Mouse (Mus musculus): ENCODE data around the gene Fem1b.
A peak's percentile ranks its signal among the peaks of the same experiment; 100 is the strongest.

The Fem1b gene

DNA sequence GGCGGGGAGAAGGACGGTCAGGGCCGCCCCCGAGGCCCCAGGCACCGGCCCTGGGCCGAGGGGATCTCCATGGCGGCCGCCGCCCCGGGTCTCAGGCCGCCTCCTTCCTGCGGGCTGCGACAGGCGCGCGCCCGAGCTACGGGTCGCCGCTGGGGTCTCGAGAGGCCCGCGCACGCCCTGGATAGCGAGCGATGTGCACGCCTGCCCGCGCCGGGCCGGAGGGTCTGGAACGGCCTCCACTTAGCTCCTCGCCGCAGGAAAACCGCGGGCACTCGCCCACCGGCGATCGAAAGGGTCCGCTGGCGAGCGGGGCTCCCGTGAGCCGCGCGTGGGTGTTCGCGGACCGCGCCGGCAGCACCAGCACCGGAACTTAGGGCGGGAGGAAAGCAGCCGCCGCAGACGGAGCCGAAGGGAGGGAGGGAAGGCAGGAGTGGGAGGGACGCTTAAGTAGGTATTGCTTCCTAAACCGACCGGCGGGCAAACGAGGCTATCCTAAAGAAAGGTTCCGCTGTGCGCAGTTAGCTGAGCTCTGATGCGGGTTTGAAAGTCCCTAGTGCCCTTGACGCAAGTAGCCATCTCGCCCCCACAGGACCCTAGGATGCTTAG lies at the start of gene Fem1b:
Fem1b (minus strand) TSS at position 419 of the 606 bp plus-strand sequence.
- DNase-seq: peak; percentile 97

DNA sequence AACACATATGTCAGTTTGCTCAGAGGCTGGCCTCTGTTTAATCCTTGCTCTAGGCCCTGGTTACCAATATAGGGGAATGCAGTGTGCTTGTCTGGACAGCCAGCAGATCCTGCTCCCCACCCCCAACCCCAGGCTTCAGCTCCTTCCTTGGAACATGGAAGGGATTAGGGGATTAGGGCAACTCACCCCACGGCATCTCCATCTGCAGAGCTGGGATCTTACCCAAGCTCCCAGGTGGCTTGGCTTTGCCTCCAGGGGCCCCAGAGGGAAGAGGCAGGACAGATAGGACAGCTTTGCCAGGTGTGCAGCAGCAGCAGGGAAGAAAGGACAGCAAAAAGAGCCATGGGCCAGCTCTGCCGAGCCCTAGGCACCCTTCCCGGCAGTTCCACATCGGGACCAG lies 49.1 kb upstream of the Fem1b start:
- peak; percentile 59 for DNase-seq

- DNase-seq: peak; percentile 27
Measured at GRCm38 (mm10) chr9:62860102-62860501, 48.4 kb upstream of the Fem1b start.

- peak; percentile 58 for DNase-seq
Measured at GRCm38 (mm10) chr9:62858266-62859019, 46.7 kb upstream of the Fem1b start.

GRCm38 (mm10) chr9:62857719-62858261 lies 46.1 kb upstream of the Fem1b start, which contains the start of gene Calml4:
Calml4 (plus strand) TSS chr9:62858080.
- peak; percentile 63 for DNase-seq

DNA sequence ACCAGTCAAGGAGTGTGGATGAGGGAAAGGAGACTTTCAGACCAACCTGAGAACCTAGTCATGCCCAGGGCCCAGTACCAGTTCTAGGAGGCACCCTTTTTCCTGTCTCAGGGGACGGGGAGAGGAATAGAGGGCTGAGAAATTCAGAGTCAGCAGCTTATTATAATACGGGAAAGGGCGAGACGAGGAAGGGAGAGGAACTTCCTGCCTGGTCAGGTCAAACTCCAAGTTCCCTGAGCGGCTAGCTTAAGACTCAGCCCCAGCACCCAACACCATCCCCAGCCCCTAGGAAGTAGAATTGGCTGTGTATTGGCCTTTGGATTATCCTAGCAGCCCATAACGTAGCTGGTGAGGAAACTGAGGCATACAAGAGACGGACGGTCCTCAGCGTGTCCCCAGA lies 45.5 kb upstream of the Fem1b start:
- no peak for DNase-seq

DNA sequence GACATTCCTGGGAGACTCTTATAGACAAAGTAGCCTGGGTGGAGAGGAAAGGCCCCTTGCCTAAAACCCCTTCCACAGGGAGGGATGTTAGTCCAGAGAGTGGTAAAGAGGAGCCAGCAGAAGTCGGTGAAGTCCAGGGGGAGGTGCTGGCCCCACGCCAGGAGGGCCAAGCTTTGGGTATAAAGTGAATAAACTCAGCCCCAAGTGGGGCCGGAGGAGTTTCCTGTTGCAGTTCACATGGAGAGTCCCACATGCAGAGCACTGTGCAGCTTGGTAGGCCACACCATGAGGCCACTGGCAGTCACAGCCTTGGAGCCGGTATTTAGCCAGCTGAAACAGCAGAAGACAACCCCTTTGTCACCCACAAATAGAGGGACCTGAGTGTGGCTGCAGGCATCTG lies 42.7 kb upstream of the Fem1b start:
- DNase-seq: no peak

GRCm38 (mm10) chr9:62851571-62851970 lies 39.8 kb upstream of the Fem1b start:
- no peak for DNase-seq

DNA sequence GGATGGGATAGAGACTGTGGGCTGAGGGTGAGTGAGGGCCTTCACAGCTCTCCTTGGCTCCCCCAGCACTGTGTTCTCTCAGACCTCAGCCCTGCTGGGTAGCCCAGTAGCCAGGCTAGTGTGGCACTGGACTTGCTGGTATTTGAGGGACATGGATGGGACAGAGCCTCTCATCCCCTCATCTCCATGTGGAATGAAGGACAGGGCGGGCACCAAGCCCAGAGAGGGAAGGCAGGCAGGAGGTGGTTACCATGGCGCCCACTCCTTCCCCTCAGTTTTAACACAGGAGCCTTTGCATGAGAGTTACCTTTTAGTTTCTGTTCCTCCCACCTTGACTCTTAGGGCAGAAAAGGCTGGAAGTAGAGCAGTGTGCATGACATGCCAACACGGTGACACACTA lies 36.9 kb upstream of the Fem1b start:
- DNase-seq: no peak

- DNase-seq: peak; percentile 92
Measured at GRCm38 (mm10) chr9:62847694-62848093, 36.0 kb upstream of the Fem1b start.

- no peak for DNase-seq
Measured at GRCm38 (mm10) chr9:62844461-62844860, 32.7 kb upstream of the Fem1b start.

DNA sequence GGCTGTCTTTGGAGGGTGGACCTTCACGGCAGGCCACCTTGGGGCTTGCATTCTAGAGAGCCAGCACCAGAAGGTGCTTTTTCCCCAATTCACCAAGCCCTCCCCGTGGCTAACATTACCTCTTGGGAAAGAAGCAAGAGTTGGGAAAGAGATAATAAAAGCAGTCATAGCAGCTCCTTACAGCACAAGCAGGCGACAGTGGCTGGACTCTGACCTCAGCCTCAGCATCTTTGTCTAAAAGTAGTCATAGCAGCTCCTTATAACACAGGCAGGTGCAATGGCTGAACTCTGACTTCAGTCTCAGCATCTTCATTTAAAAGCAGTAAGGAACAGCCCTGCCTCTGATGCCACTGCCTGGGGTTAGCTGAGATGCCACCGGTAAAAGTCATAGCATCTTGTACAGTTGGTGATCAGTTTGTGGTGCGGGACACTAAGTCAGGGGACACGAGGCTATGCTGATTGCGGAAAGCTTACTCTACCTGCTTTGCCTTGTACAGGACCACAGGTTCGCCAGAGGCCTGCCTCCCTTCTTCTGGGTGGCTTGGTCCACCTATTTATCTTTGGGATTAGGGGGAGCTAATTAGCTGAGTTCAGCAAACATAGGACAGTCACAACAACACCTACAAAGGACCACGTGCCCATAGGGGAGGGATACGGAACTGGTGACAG lies 31.8 kb upstream of the Fem1b start:
- DNase-seq: no peak

- peak; percentile 61 for DNase-seq
Measured at GRCm38 (mm10) chr9:62839172-62839770, 27.5 kb upstream of the Fem1b start.

- peak; percentile 95 for DNase-seq
Measured at GRCm38 (mm10) chr9:62838506-62839171, 26.9 kb upstream of the Fem1b start, which contains the start of gene Cln6. Cln6 (plus strand) TSS chr9:62838785.

- no peak for DNase-seq
Measured at GRCm38 (mm10) chr9:62838146-62838505, 26.4 kb upstream of the Fem1b start.

GRCm38 (mm10) chr9:62837611-62838010 lies 25.9 kb upstream of the Fem1b start:
- DNase-seq: no peak

DNA sequence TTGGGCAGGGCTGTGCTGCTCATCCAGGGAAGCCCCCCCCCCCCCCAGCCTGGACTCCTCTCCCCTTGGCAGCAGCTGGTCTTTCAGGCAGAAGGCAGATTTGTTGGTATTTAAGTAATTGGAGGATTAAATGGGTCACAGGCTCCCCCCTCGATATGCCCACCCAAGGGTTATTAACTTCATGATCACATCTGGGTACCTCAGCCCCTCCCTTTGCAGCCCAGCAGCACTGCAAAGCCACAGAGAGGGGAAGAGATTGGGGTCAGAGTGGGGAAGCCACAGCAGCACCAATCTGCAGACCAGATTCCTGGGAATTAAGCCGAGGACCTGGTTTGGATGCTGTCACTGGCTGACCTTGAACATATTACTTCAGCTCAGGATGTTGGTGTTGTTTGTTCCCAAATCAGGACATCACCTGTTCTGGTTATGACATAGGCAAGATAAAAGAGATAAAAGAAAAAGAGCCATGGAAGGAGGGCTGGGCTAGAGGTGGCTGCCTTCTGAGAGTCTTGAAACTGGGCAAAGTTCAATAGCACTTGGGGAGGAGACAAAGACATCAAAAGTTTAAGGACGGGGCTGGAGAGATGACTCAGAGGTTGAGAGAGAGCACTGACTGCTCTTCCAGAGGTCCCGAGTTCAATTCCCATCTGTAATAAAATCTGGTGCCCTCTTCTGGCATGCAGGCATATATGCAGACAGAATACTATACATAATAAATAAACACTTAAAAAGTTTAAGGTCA lies 24.1 kb upstream of the Fem1b start:
- DNase-seq: peak; percentile 88

DNA sequence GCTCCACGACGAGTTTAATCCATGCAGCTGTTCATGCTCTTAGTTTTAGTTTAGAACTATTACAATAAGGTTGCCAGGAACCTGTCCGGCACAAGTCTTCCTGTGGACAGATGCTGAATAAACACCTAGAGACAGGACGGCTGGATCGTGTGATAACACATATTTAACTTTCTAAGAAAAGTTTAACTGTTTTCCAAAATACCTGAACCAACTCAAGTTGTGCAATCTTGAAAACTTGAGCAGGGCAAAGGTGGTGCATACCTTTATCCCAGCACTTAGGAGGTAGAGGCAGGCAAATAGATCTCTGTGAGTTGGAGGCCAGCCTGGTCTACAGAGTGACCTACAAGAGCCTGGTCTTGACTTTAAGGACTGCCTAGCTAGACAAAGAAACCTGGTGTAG lies 23.2 kb upstream of the Fem1b start:
- no peak for DNase-seq

DNA sequence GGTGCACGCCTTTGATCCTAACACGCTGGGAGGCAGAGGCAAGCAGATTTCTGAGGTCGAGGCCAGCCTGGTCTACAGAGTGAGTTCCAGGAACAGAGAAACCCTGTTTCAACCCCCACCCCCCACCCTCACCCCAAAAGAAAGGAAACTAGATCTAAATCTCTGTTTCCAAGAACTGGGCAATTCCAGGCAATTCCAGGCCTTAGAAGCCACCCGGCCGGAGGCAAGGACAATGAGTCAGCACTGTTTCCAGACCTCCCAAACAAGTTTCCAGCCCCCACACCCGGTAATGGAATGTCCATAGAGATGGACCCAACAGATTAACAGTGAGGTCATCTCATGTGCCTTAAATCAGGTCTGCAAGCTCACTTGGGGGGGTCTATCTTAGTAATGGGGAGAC lies 18.1 kb upstream of the Fem1b start:
- DNase-seq: no peak

DNA sequence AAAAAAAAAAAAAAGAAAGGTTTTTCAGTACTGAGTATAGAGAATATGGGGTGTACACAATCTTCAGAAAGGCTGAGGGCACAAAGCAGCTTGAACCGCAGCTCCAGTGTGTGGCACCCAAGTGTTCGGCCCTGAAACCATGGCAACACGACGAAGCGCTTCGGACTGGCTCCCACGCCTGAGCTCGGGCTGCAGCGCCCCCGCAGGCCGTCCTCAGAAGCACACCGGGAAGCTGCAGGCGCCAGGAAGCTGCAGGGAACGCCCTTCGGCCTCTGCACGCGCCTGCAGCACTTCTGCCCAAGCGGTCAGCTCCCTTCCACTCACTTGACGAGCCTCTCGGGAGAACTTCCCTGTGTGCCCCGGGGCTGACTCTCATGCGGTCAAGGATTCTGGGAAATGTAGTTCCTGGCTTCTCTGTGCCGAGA lies 16.9 kb upstream of the Fem1b start:
- peak; percentile 98 for DNase-seq

GRCm38 (mm10) chr9:62827939-62828652 lies 16.4 kb upstream of the Fem1b start:
- DNase-seq: peak; percentile 75

Data from retina, postnatal 1 day (tissue).